Mouse (Mus musculus): Measurements from ENCODE around the gene Dgkg. TPM values are rescaled to one million over a fixed set of nuclear protein-coding genes. Genes with fewer than 3 reads are reported as not detected.

Dgkg gene
- polyA plus RNA-seq (2021; fragmentation: Nextera tagmentation): 116 and 125 TPM in 2 replicates
- long read RNA-seq, experiment 1, transcript Dgkg-202 (25 exons, 3,555 nt): major isoform, 143 of 285 reads
- long read RNA-seq, experiment 1, transcript Dgkg-201 (24 exons, 2,725 nt): minor isoform, 43 of 285 reads
- long read RNA-seq, experiment 1, partial matches to known transcripts: 76 of 285 reads
- long read RNA-seq, experiment 1, other reads (novel, unspliced or antisense): 23 of 285 reads
- long read RNA-seq, experiment 2, transcript Dgkg-201 (24 exons, 2,725 nt): minor isoform, 147 of 1,056 reads
- long read RNA-seq, experiment 2, transcript Dgkg-202 (25 exons, 3,555 nt): major isoform, 684 of 1,056 reads
- long read RNA-seq, experiment 2, partial matches to known transcripts: 94 of 1,056 reads
- long read RNA-seq, experiment 2, other reads (novel, unspliced or antisense): 130 of 1,056 reads

GRCm38 (mm10) chr16:22656533-22657444 lies at the start of gene Dgkg:
TSS of gene Dgkg (minus strand) at chr16:22657221.

GRCm38 (mm10) chr16:22439499-22440177 lies 217.4 kb downstream of the Dgkg start, which contains the start of gene Etv5:
TSS of gene Etv5 (minus strand) at chr16:22439719.

Small RNA genes lying within 50 kb of the gene (microRNA-seq; reads per million reads assigned to microRNA genes)
- gene Mir6362 (not detected), gene Mir8095 (not detected)

Other genes with a start within 250 kb of the Dgkg start
- 26.6 and 28.0 TPM in 2 replicates for gene Etv5, start 217.5 kb downstream of the Dgkg start, polyA plus RNA-seq (2021; fragmentation: Nextera tagmentation)
- 0.23 and 0.45 TPM in 2 replicates for gene Crygs, start 154.4 kb upstream of the Dgkg start, polyA plus RNA-seq (2021; fragmentation: Nextera tagmentation)
- 11.0 and 11.6 TPM in 2 replicates for gene Tbccd1, start 200.4 kb upstream of the Dgkg start, polyA plus RNA-seq (2021; fragmentation: Nextera tagmentation)
- gene Dnajb11, start 200.6 kb upstream of the Dgkg start, polyA plus RNA-seq (2021; fragmentation: Nextera tagmentation): 90.9 and 101 TPM in 2 replicates
- not detected in 2 replicates for gene Ahsg, start 234.1 kb upstream of the Dgkg start, polyA plus RNA-seq (2021; fragmentation: Nextera tagmentation)